Mouse (Mus musculus): ENCODE results near the gene Exph5.

The Exph5 gene

DNA sequence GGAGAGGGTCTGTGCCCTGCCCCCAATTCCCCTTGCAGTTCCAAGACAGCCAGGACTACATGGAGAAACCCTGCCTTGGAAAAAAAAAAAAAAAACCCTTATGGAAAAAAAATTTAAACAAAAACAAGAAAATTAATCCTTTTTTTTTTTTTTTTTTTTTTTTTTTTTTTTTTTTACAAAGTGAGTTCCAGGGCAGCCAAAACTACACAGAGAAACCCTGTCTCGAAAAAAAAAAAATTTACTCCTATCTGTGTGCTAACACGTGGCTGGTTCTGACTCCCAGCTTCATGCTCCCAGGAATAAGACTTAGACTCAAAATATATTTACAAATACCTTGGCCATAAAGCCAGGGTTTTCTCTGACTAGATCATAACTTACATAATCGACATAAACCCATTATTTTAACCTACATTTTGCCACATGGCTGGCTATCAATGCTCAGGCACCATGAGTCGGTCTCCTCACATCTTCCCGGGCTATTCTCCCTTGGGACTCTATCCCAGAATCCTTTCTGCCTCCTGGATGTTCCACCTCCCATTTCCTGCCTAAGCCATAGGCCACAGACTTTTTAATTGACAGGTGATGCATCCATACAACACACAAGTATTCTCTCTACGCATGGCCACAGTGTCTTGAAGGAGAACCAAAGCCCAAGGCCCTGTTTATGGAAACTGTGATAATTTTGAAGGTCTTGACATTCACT, 102.7 kb downstream of the Exph5 start:
- in situ Hi-C loops (cut with MboI, MseI), result no loop called here

DNA sequence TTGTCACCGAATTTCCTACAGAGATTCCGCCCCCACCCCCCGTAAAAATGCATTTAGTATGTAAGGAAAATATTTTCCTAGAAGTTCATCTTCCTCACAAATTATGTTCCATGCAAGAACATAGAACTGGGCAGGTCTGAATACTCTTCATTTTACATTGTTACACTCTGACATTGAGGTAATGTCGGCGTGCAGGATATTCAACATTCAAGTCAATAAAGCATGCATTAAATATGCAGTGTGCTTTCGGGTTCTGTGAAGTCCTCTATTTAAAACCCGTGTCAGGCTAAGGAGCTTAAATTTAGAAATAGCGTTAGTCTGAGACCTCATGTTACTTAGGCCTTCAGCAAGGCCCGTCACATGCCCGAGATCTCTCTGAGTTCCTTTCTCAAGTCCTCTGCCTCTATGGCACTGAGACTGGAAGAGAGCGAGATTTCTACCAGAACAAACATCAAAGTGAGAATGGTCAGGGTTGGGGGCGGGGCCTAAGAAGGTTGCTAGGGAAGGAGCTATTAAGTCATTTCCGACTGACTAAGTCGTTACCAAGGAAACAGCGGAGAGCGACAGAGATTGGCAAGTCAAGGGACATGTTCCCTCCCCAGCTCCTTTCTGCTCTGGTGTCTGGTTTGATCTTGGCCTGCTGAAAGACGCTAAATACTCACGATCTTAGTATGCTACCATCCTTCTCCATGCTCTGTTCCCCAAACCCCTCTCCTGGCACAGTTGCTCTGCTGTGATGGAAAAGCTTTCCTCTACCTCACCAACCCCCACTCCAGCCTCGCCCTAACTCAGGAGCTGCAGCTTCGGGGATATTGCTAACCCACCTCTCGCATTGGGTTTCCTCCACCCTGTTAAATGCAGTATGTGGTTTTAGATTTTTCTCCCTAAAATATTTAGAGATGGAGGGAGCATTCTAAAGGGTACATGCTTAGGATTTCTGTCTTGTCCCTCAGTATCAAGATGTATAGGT, 103.6 kb downstream of the Exph5 start:
- in situ Hi-C loops (cut with MboI, MseI), result no loop called here

DNA sequence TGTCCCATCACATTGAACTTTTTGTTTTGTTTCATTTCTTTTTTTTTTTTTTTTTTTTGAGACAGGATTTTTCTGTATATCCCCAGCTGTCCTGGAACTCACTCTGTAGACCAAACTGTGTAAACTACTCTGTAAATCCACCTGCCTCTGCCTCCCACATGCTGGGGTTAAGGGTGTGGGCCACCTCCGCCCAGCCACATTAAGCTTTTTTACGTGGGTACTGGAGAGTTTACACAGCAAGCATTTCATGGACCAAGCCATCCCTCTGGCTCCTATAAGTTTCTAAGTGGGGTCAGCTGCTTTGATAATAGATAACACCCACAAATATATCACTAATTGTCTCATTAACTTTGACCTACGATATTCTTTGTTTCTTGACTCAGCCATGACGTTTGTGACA, 107.1 kb downstream of the Exph5 start:
- in situ Hi-C loops (cut with MboI, MseI), result no loop called here

DNA sequence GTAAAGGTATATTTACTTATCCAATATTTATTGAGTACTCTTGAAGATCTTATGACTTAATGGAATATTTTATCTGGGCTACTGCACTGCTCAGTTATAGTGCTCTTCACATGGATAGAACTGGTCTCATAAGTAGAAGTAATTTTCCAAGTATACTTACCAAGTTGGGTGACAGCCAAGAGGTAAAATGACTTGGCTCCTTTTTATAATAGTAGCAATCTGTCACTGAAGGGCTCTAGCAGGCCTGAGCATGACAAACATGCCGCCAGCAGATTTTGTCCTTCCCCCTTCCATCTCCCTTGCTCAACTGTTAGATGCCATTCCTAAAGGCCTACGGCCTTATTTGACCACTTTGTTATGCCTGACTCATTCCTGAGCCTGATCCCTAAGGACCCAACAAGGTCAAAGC, 107.5 kb downstream of the Exph5 start:
- in situ Hi-C loops (cut with MboI, MseI), result no loop called here

DNA sequence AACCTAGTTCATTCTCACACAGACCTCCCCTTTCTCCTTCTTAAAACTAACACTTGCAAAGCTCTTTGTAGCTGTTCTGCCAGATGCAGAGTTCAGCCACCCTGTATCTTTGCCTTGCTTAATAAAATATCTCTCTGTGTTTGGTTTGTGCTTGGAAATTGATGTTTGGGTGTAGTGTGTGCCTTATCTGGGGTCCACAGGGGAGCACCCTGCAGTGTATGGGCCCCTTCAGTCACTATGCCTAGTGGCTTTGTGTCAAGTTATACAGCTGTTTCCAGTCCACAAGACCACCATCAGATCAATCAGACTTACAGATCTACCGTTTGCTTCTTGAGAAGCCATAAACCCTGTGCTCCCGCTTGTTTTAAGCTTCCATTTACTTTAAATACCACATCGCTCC, 108.0 kb downstream of the Exph5 start:
- in situ Hi-C loops (cut with MboI, MseI), result no loop called here

DNA sequence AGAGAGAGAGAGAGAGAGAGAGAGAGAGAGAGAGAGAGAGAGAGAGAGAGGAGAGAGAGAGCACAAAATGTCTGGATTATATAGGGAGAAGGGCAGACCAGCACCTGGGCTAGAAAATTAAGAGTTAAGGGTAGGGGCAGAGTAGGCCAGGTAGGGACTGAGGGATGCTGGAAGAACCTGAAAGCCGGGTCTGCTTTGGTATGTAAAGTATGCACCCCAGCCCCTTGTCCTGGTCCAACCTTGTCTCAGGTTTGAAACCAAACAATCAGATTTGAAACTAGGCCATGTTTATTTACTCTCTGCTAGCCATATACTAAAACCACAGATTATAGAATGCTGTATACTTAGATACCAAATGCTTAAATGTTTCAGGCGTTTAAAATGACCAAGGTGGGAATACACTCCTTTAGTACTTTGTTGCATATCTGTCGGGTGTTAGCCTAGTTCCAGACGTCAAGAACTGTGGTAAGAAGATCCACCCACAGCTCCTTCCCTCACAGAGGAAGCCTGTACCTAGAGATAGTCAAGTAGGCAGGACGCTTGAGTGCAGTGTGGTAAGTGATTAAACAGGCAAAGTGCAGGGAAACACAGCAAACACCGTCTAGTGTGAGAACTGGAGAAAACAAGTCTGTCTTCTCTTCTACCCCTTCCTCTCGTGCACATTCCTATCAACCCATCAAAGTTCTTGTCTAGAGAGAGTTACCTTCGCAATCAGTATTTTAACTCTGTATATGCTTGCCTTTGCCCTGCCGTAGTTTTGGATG, 120.8 kb downstream of the Exph5 start:
- in situ Hi-C loops (cut with MboI, MseI), result no loop called here

DNA sequence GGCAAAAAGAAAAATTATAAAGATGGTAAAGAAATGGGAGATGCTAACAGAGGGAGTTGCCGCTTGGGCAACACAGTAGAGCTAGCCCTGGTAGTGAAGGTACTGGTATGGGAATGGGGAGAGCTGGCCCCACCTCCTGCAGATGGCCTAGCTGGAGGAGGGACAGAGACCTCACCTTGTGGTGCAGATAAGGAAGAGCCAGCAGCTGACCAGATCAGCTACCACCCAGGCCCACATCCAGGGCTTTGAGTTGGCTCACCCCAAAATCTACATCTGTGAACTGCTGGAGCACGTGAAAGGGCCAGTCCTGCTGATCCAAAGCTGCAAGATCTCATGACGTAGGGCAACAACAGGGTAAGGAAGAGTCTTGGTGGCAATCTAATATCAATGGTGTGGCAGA, 125.3 kb downstream of the Exph5 start:
- in situ Hi-C loops (cut with MboI, MseI), result no loop called here

All from regulatory T cell (primary cell).